Mouse (Mus musculus): Measurements from ENCODE around the gene Gbp5. TPM values are rescaled to one million over a fixed set of nuclear protein-coding genes. Genes with fewer than 3 reads are reported as not detected.
A peak's percentile ranks its signal among the peaks of the same experiment; 100 is the strongest.

Gbp5 gene
- 0.09 and 0.12 TPM in 2 replicates for polyA plus RNA-seq (2015; fragmentation: Nextera tagmentation; extraction: Ambion mirVana)

GRCm38 (mm10) chr3:142493536-142494061 lies at the start of gene Gbp5:
Gbp5 (plus strand) TSS chr3:142493978.
- 68% methylated on average over 6 of the region's 6 CpGs for WGBS
- Histone ChIP-seq H3K4me3 (replicated peaks) (no peak within 1 kb of the TSS), H3K4me2 (replicated peaks) (no peak within 1 kb of the TSS), H3K27ac (replicated peaks) (no peak within 1 kb of the TSS), H3K4me1 (no peaks in the 10 kb centered on the region), H3K27me3 (no peaks in the 10 kb centered on the region), H3K36me3 (no peaks in the 10 kb centered on the region), H3K9ac (no peak within 1 kb of the TSS), H3K9me3 (replicated peaks) (no peaks in the 10 kb centered on the region)
- ATAC-seq (ENCODE audit: insufficient number of reproducible peaks, low FRiP score, low TSS enrichment, low read depth), result no peak

GRCm38 (mm10) chr3:142454198-142454597 lies 39.6 kb upstream of the Gbp5 start:
- WGBS, result 83% methylated on average over 7 of the region's 7 CpGs
- Histone ChIP-seq H3K27me3 (no peaks in the 10 kb centered on the region), H3K27ac (replicated peaks) (no peak overlapping the region), H3K9ac (no peak overlapping the region), H3K4me1 (no peaks in the 10 kb centered on the region), H3K9me3 (replicated peaks) (no peaks in the 10 kb centered on the region), H3K36me3 (no peaks in the 10 kb centered on the region), H3K4me3 (replicated peaks) (no peak overlapping the region), H3K4me2 (replicated peaks) (no peak overlapping the region)
- ATAC-seq (ENCODE audit: insufficient number of reproducible peaks, low FRiP score, low TSS enrichment, low read depth), result no peak

- ATAC-seq (ENCODE audit: insufficient number of reproducible peaks, low FRiP score, low TSS enrichment, low read depth), result no peak
- WGBS, result 65% methylated on average over 7 of the region's 7 CpGs
- Histone ChIP-seq H3K4me2 (replicated peaks) (no peak overlapping the region), H3K4me3 (replicated peaks) (no peak overlapping the region), H3K9me3 (replicated peaks) (no peaks in the 10 kb centered on the region), H3K4me1 (no peaks in the 10 kb centered on the region), H3K27ac (replicated peaks) (no peak overlapping the region), H3K9ac (no peak overlapping the region), H3K36me3 (no peaks in the 10 kb centered on the region), H3K27me3 (no peaks in the 10 kb centered on the region)
These were observed 34.5 kb upstream of the Gbp5 start for GRCm38 (mm10) chr3:142459241-142459640.

GRCm38 (mm10) chr3:142462764-142463751 lies 30.7 kb upstream of the Gbp5 start:
- no peaks in the 10 kb centered on the region for H3K9me3 ChIP-seq (replicated peaks)
- no peaks in the 10 kb centered on the region for H3K27me3 ChIP-seq
- H3K4me1 ChIP-seq, result no peaks in the 10 kb centered on the region
- ATAC-seq (ENCODE audit: insufficient number of reproducible peaks, low FRiP score, low TSS enrichment, low read depth), result no peak; the same call in 1 of the 2 replicates
- no peak overlapping the region for H3K9ac ChIP-seq
- no peak overlapping the region for H3K4me2 ChIP-seq (replicated peaks)
- no peak overlapping the region for H3K27ac ChIP-seq (replicated peaks)
- no peaks in the 10 kb centered on the region for H3K36me3 ChIP-seq
- H3K4me3 ChIP-seq (replicated peaks), result no peak overlapping the region
- 83% methylated on average over 25 of the region's 25 CpGs for WGBS

GRCm38 (mm10) chr3:142474349-142474983 lies 19.3 kb upstream of the Gbp5 start:
- H3K4me1 ChIP-seq, result no peaks in the 10 kb centered on the region
- no peak for ATAC-seq (ENCODE audit: insufficient number of reproducible peaks, low FRiP score, low TSS enrichment, low read depth)

GRCm38 (mm10) chr3:142475913-142476312 lies 17.9 kb upstream of the Gbp5 start:
- Histone ChIP-seq H3K9ac (no peak overlapping the region), H3K4me3 (replicated peaks) (no peak overlapping the region), H3K4me2 (replicated peaks) (no peak overlapping the region), H3K27me3 (no peaks in the 10 kb centered on the region; the same call in 1 of the 2 replicates), H3K4me1 (no peaks in the 10 kb centered on the region), H3K36me3 (no peaks in the 10 kb centered on the region), H3K9me3 (replicated peaks) (no peaks in the 10 kb centered on the region), H3K27ac (replicated peaks) (no peak overlapping the region)
- 18% methylated on average over 4 of the region's 4 CpGs for WGBS
- ATAC-seq (ENCODE audit: insufficient number of reproducible peaks, low FRiP score, low TSS enrichment, low read depth), result no peak

More at GRCm38 (mm10) chr3:142474349-142474983, 19.3 kb upstream of the Gbp5 start:
- H3K27me3 ChIP-seq, result no peaks in the 10 kb centered on the region; the same call in 1 of the 2 replicates
- peak overlapping the region; percentile 19 for H3K4me2 ChIP-seq (replicated peaks)
- H3K36me3 ChIP-seq, result no peaks in the 10 kb centered on the region
- no peak overlapping the region for H3K4me3 ChIP-seq (replicated peaks)
- H3K27ac ChIP-seq (replicated peaks), result no peak overlapping the region
- no peak overlapping the region for H3K9ac ChIP-seq
- H3K9me3 ChIP-seq (replicated peaks), result no peaks in the 10 kb centered on the region
- 21% methylated on average over 11 of the region's 11 CpGs for WGBS

GRCm38 (mm10) chr3:142477866-142478265 lies 15.9 kb upstream of the Gbp5 start:
- Histone ChIP-seq H3K4me2 (replicated peaks) (no peak overlapping the region), H3K4me3 (replicated peaks) (no peak overlapping the region), H3K36me3 (no peaks in the 10 kb centered on the region), H3K27ac (replicated peaks) (no peak overlapping the region), H3K4me1 (no peaks in the 10 kb centered on the region), H3K9ac (no peak overlapping the region), H3K9me3 (replicated peaks) (no peaks in the 10 kb centered on the region), H3K27me3 (no peaks in the 10 kb centered on the region; the same call in 1 of the 2 replicates)
- 81% methylated on average over 5 of the region's 5 CpGs for WGBS
- ATAC-seq (ENCODE audit: insufficient number of reproducible peaks, low FRiP score, low TSS enrichment, low read depth), result no peak

GRCm38 (mm10) chr3:142478360-142478759 lies 15.4 kb upstream of the Gbp5 start:
- Histone ChIP-seq H3K27ac (replicated peaks) (no peak overlapping the region), H3K36me3 (no peaks in the 10 kb centered on the region), H3K4me3 (replicated peaks) (no peak overlapping the region), H3K9ac (no peak overlapping the region), H3K4me1 (no peaks in the 10 kb centered on the region), H3K9me3 (replicated peaks) (no peaks in the 10 kb centered on the region), H3K4me2 (replicated peaks) (no peak overlapping the region), H3K27me3 (no peaks in the 10 kb centered on the region)
- 92% methylated on average over 1 of the region's 1 CpGs for WGBS
- no peak for ATAC-seq (ENCODE audit: insufficient number of reproducible peaks, low FRiP score, low TSS enrichment, low read depth)

GRCm38 (mm10) chr3:142490465-142490864 lies 3.3 kb upstream of the Gbp5 start:
- H3K27me3 ChIP-seq, result no peaks in the 10 kb centered on the region
- no peak overlapping the region for H3K9ac ChIP-seq
- no peaks in the 10 kb centered on the region for H3K36me3 ChIP-seq
- H3K9me3 ChIP-seq (replicated peaks), result no peaks in the 10 kb centered on the region
- no peak overlapping the region for H3K27ac ChIP-seq (replicated peaks)
- H3K4me2 ChIP-seq (replicated peaks), result no peak overlapping the region
- no peak for ATAC-seq (ENCODE audit: insufficient number of reproducible peaks, low FRiP score, low TSS enrichment, low read depth)
- H3K4me3 ChIP-seq (replicated peaks), result no peak overlapping the region
- no peaks in the 10 kb centered on the region for H3K4me1 ChIP-seq
- WGBS, result 64% methylated on average over 1 of the region's 1 CpGs

- H3K4me3 ChIP-seq (replicated peaks), result no peak overlapping the region
- ATAC-seq (ENCODE audit: insufficient number of reproducible peaks, low FRiP score, low TSS enrichment, low read depth), result no peak
- H3K4me1 ChIP-seq, result no peaks in the 10 kb centered on the region
- no peaks in the 10 kb centered on the region for H3K9me3 ChIP-seq (replicated peaks)
- no peaks in the 10 kb centered on the region for H3K27me3 ChIP-seq
- WGBS, result 93% methylated on average over 5 of the region's 5 CpGs
- no peak overlapping the region for H3K9ac ChIP-seq
- H3K36me3 ChIP-seq, result no peaks in the 10 kb centered on the region
- no peak overlapping the region for H3K27ac ChIP-seq (replicated peaks)
- no peak overlapping the region for H3K4me2 ChIP-seq (replicated peaks)
These were observed 1.4 kb downstream of the Gbp5 start for GRCm38 (mm10) chr3:142495146-142495655.

All from embryonic facial prominence, embryonic 15.5 days (tissue).